Mouse (Mus musculus): ENCODE results near the gene Pdzd7. TPM values are rescaled to one million over a fixed set of nuclear protein-coding genes. Genes with fewer than 3 reads are reported as not detected.

Gene Pdzd7
- polyA plus RNA-seq, 1 experiment from 2014 or later: 0.39 TPM

GRCm38 (mm10) chr19:44989567-44990495 lies 55.7 kb downstream of the Pdzd7 start:
- DNase-seq: no peak
- 6% methylated on average over 22 of the region's 22 CpGs for WGBS

GRCm38 (mm10) chr19:44988831-44989566 lies 56.5 kb downstream of the Pdzd7 start, which contains the start of gene Sema4g:
Sema4g (plus strand) TSS chr19:44989101.
- peak within 1 kb of the TSS; percentile 100 for H3K4me2 ChIP-seq
- H3K4me1 ChIP-seq (ENCODE audit: insufficient read depth): peaks cover 10% of the 10 kb centered on the region
- TF ChIP-seq CTCF (IDR thresholded peaks at IDR 0.05; ENCODE audit: low read depth): peak; percentile 54
- DNase-seq (peak; percentile 69), ATAC-seq (ENCODE audit: insufficient read depth) (peak; percentile 78)
- WGBS: under 1% methylated on average over 51 of the region's 58 CpGs
- peak within 1 kb of the TSS; percentile 64 for H3K4me3 ChIP-seq (ENCODE audit: low read depth, low read length)
- peak within 1 kb of the TSS; percentile 70 for H3K9ac ChIP-seq
- no peaks in the 10 kb centered on the region for H3K36me3 ChIP-seq (ENCODE audit: insufficient read depth)
- H3K9me3 ChIP-seq (ENCODE audit: low read depth, low read length): no peaks in the 10 kb centered on the region
- no peaks in the 10 kb centered on the region for H3K27me3 ChIP-seq (ENCODE audit: insufficient read depth, low read length)
- no peak within 1 kb of the TSS for H3K27ac ChIP-seq (ENCODE audit: low read depth)

More at GRCm38 (mm10) chr19:44989567-44990495, 55.7 kb downstream of the Pdzd7 start:
- Histone ChIP-seq H3K27ac (ENCODE audit: low read depth) (no peak overlapping the region), H3K4me2 (peak overlapping the region; percentile 100), H3K9me3 (ENCODE audit: low read depth, low read length) (no peaks in the 10 kb centered on the region), H3K4me1 (ENCODE audit: insufficient read depth) (peaks cover 10% of the 10 kb centered on the region), H3K4me3 (ENCODE audit: low read depth, low read length) (peak overlapping the region; percentile 64), H3K36me3 (ENCODE audit: insufficient read depth) (no peaks in the 10 kb centered on the region), H3K9ac (peak overlapping the region; percentile 70), H3K27me3 (ENCODE audit: insufficient read depth, low read length) (no peaks in the 10 kb centered on the region)
- ATAC-seq (ENCODE audit: insufficient read depth): peak; percentile 52
- no peak for TF ChIP-seq CTCF (IDR thresholded peaks at IDR 0.05; ENCODE audit: low read depth)

GRCm38 (mm10) chr19:44988321-44988720 lies 57.2 kb downstream of the Pdzd7 start:
- 21% methylated on average over 9 of the region's 9 CpGs for WGBS
- Histone ChIP-seq H3K4me3 (ENCODE audit: low read depth, low read length) (peak overlapping the region; percentile 64; the same call in 1 of the 2 replicates), H3K27me3 (ENCODE audit: insufficient read depth, low read length) (no peaks in the 10 kb centered on the region), H3K36me3 (ENCODE audit: insufficient read depth) (no peaks in the 10 kb centered on the region), H3K9me3 (ENCODE audit: low read depth, low read length) (no peaks in the 10 kb centered on the region), H3K4me2 (peak overlapping the region; percentile 100), H3K4me1 (ENCODE audit: insufficient read depth) (peaks cover 10% of the 10 kb centered on the region), H3K27ac (ENCODE audit: low read depth) (no peak overlapping the region), H3K9ac (peak overlapping the region; percentile 70; the same call in 1 of the 2 replicates)
- DNase-seq (no peak), ATAC-seq (ENCODE audit: insufficient read depth) (no peak)
- TF ChIP-seq CTCF (IDR thresholded peaks at IDR 0.05; ENCODE audit: low read depth): no peak

GRCm38 (mm10) chr19:44987851-44988250 lies 57.7 kb downstream of the Pdzd7 start:
- H3K9me3 ChIP-seq (ENCODE audit: low read depth, low read length): no peaks in the 10 kb centered on the region
- 46% methylated on average over 6 of the region's 6 CpGs for WGBS
- ATAC-seq (ENCODE audit: insufficient read depth): no peak
- H3K27ac ChIP-seq (ENCODE audit: low read depth): no peak overlapping the region
- no peak for TF ChIP-seq CTCF (IDR thresholded peaks at IDR 0.05; ENCODE audit: low read depth)
- no peak overlapping the region for H3K4me2 ChIP-seq
- DNase-seq: no peak
- H3K36me3 ChIP-seq (ENCODE audit: insufficient read depth): peaks cover 2% of the 10 kb centered on the region; the same call in 1 of the 2 replicates
- H3K9ac ChIP-seq: no peak overlapping the region
- H3K27me3 ChIP-seq (ENCODE audit: insufficient read depth, low read length): no peaks in the 10 kb centered on the region
- H3K4me1 ChIP-seq (ENCODE audit: insufficient read depth): peaks cover 10% of the 10 kb centered on the region
- H3K4me3 ChIP-seq (ENCODE audit: low read depth, low read length): no peak overlapping the region

- no peaks in the 10 kb centered on the region for H3K9me3 ChIP-seq (ENCODE audit: low read depth, low read length)
- H3K4me2 ChIP-seq: no peak overlapping the region
- H3K27ac ChIP-seq (ENCODE audit: low read depth): no peak overlapping the region
- ATAC-seq (ENCODE audit: insufficient read depth) (no peak), DNase-seq (no peak)
- WGBS: 72% methylated on average over 6 of the region's 6 CpGs
- TF ChIP-seq CTCF (IDR thresholded peaks at IDR 0.05; ENCODE audit: low read depth): no peak
- no peaks in the 10 kb centered on the region for H3K27me3 ChIP-seq (ENCODE audit: insufficient read depth, low read length)
- peaks cover 7% of the 10 kb centered on the region for H3K36me3 ChIP-seq (ENCODE audit: insufficient read depth)
- peaks cover 7% of the 10 kb centered on the region for H3K4me1 ChIP-seq (ENCODE audit: insufficient read depth)
- H3K4me3 ChIP-seq (ENCODE audit: low read depth, low read length): no peak overlapping the region
- no peak overlapping the region for H3K9ac ChIP-seq
These were observed 58.5 kb downstream of the Pdzd7 start for GRCm38 (mm10) chr19:44987004-44987403.

DNA sequence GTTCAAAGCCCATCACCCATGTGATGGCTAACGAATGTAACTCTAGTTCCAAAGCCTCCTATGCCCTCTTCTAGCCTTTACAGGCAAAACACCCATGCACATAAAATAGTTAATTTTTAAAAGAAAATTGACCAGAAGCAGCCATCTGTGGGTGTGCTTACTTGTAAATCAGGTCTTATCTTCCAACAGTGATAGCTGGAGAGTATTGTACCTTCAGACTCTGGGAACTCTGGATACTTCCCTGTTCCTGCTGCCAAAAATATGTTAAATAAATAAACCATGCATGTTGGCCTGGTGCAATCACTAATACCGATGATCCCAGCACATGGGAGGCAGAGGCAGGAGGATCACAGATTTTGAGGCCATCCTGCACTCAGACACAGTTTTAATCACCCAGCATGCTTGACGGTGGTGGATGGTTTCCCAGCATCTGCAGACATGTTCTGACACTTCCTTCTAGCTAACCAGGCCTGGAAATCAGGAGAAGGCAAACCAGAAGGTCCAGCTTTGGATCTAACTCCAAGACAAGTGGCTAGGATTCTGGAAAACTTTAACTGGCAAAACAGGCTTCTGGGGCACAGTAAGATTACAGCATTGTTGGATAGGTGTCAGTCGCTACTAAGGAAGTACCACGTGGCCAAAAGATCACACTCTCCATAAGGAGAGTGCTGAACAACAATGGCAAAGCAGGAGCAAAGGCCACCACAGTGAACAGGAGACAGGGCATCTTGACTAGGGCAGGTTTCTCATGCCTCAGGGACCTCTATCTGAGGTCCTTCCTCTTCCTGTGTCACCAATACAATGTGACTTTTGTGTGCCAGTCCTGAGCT lies 60.1 kb downstream of the Pdzd7 start:
- Histone ChIP-seq H3K4me1 (ENCODE audit: insufficient read depth) (peaks cover 7% of the 10 kb centered on the region), H3K9ac (no peak overlapping the region), H3K27ac (ENCODE audit: low read depth) (no peak overlapping the region), H3K4me2 (no peak overlapping the region), H3K9me3 (ENCODE audit: low read depth, low read length) (no peaks in the 10 kb centered on the region), H3K36me3 (ENCODE audit: insufficient read depth) (peaks cover 21% of the 10 kb centered on the region), H3K27me3 (ENCODE audit: insufficient read depth, low read length) (no peaks in the 10 kb centered on the region), H3K4me3 (ENCODE audit: low read depth, low read length) (no peak overlapping the region)
- DNase-seq (no peak), ATAC-seq (ENCODE audit: insufficient read depth) (no peak)
- WGBS: 40% methylated on average over 5 of the region's 5 CpGs
- TF ChIP-seq CTCF (IDR thresholded peaks at IDR 0.05; ENCODE audit: low read depth): no peak
